Mouse (Mus musculus) kidney, embryonic 14.5 days (tissue): ENCODE measurements at regions not wholly inside any gene's neighbourhood (a gene's known extent, or its start where the extent isn't known, plus 50 kb on each side); places are given as distances from the start of the nearest gene placed in this dataset.

ENCODE experiments used
- ATAC-seq: fragments of 200-750 bp; cut with Nextera tagmentation; 2 replicates; pipeline ENCODE4 v1.8.0; 2017; ENCODE audit warnings: moderate number of reproducible peaks, mild to moderate bottlenecking, moderate TSS enrichment, moderate library complexity; ENCODE audit not compliant: low FRiP score, low TSS enrichment
- H3K27ac ChIP-seq: fragments of 300-500 bp; sonication (generic); 2 replicates; pipeline ENCODE4 v1.5.1; 2014; ENCODE audit warnings: low read depth, mild to moderate bottlenecking, low read length, moderate library complexity, mixed read lengths
- H3K27me3 ChIP-seq: fragments of 300-500 bp; sonication (generic); 2 replicates; pipeline ENCODE4 v1.6.1; 2014; ENCODE audit warnings: mild to moderate bottlenecking, low read length; ENCODE audit not compliant: control insufficient read depth, insufficient read depth
- H3K36me3 ChIP-seq: fragments of 300-500 bp; sonication (generic); 2 replicates; pipeline ENCODE4 v1.6.1; 2014; ENCODE audit warnings: low read length, mixed read lengths; ENCODE audit not compliant: control insufficient read depth, insufficient read depth
- H3K4me1 ChIP-seq: fragments of 300-500 bp; sonication (generic); 2 replicates; pipeline ENCODE4 v1.6.1; 2014; ENCODE audit warnings: low read length, mixed read lengths; ENCODE audit not compliant: control insufficient read depth, insufficient read depth
- H3K4me2 ChIP-seq: fragments of 300-500 bp; sonication (generic); replicated peaks from 2 replicates; pipeline ENCODE4 v1.6.1; 2014; ENCODE audit warnings: low read depth, mild to moderate bottlenecking, low read length
- H3K4me3 ChIP-seq: fragments of 300-500 bp; sonication (generic); 2 replicates; pipeline ENCODE4 v1.5.1; 2014; ENCODE audit warnings: mild to moderate bottlenecking, low read length
- H3K9ac ChIP-seq: fragments of 300-500 bp; sonication (generic); 2 replicates; pipeline ENCODE4 v1.6.1; 2014; ENCODE audit warnings: low read depth, mild to moderate bottlenecking, low read length, moderate library complexity
- H3K9me3 ChIP-seq: fragments of 300-500 bp; sonication (generic); 2 replicates; pipeline ENCODE4 v1.6.1; 2016; ENCODE audit warnings: low read length; ENCODE audit not compliant: control insufficient read depth
- WGBS: fragments of 180-500 bp; shearing (Covaris S2); extraction: QIAGEN DNeasy Blood & Tissue Kit; methylation state at CpG from one replicate; pipeline ENCODE4 v1.1.7; 2014; 5-methylcytosine and 5-hydroxymethylcytosine counted together

DNA sequence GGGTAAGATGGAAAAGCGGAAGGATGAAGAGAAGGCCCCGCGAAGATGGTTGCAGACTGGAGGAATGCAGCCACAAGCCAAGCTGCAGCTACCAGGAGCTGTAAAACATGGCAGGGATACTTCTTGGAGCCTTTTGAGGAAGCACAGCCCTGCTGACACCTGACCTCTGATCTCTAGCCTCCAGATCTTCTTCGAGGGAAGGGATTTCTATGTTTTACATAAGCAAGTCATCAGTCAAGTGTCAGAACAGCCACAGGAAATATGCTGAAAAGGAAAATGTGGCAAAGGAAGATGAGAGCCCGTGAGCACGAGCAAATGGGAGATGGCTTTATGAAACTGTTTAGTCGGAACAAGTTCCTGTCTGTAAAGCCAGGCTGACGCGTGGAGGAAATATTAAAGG, 219.1 kb downstream of the Tshz3 start:
- H3K9ac ChIP-seq: no peak overlapping the region
- H3K4me2 ChIP-seq: no peak overlapping the region
- no peaks in the 10 kb centered on the region for H3K4me1 ChIP-seq
- H3K36me3 ChIP-seq: no peaks in the 10 kb centered on the region
- no peaks in the 10 kb centered on the region for H3K9me3 ChIP-seq
- no peak overlapping the region for H3K27ac ChIP-seq
- no peak overlapping the region for H3K4me3 ChIP-seq
- no peaks in the 10 kb centered on the region for H3K27me3 ChIP-seq
- 65% methylated on average over 9 of the region's 9 CpGs for WGBS
- no peak for ATAC-seq

DNA sequence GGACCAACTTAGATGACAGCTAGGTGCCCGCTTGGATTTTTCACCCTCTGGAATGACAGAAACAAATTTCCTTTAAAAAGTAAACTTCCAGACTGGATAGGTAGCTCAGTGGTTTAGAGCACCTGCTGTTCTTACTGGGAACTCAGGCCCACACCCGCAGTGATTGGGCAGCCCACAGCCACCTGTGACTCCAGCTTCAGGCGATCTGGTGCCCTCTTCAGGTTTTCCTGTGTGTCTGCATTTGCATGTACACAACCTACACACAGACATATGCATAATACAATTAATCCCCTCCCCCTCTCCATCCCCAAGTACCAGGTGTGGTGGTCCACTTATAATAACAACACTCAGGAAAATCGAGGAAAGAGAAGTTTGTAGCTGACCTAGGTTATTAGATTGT, 221.5 kb downstream of the Tshz3 start:
- no peaks in the 10 kb centered on the region for H3K27me3 ChIP-seq
- H3K27ac ChIP-seq: no peak overlapping the region
- H3K36me3 ChIP-seq: no peaks in the 10 kb centered on the region
- no peak overlapping the region for H3K9ac ChIP-seq
- H3K4me3 ChIP-seq: no peak overlapping the region
- H3K4me1 ChIP-seq: no peaks in the 10 kb centered on the region
- ATAC-seq: no peak
- no peak overlapping the region for H3K4me2 ChIP-seq
- H3K9me3 ChIP-seq: no peaks in the 10 kb centered on the region
- WGBS: 76% methylated on average over 4 of the region's 4 CpGs

DNA sequence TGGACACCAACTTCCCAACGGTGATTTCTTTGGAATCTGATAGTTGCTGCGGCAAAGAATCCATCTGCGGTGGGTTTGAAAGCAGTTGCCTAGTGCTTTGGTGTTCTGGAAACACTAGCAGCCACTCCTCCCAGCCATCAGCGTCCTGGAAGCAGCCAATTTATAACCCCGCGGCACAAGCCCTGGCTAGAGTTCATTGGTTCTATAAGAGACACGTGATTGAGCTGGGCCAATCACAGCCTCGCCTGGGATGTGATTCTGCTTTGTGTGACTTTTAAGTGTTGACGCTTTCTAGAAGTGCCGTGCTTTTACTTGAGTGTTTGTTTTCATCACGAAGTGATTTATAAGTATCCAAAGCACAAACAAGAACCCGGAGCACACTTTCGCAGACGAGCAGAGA, 223.1 kb downstream of the Tshz3 start:
- H3K4me2 ChIP-seq: no peak overlapping the region
- H3K9ac ChIP-seq: no peak overlapping the region
- no peak overlapping the region for H3K27ac ChIP-seq
- 59% methylated on average over 14 of the region's 14 CpGs for WGBS
- no peaks in the 10 kb centered on the region for H3K36me3 ChIP-seq
- peak; percentile 60; the same call in 1 of the 2 replicates for ATAC-seq
- no peaks in the 10 kb centered on the region for H3K9me3 ChIP-seq
- no peaks in the 10 kb centered on the region for H3K4me1 ChIP-seq
- no peak overlapping the region for H3K4me3 ChIP-seq
- H3K27me3 ChIP-seq: no peaks in the 10 kb centered on the region

GRCm38 (mm10) chr7:36933490-36933889, 235.6 kb downstream of the Tshz3 start:
- H3K27ac ChIP-seq: no peak overlapping the region
- no peak for ATAC-seq
- no peak overlapping the region for H3K4me2 ChIP-seq
- WGBS: 75% methylated on average over 3 of the region's 4 CpGs
- no peaks in the 10 kb centered on the region for H3K27me3 ChIP-seq
- H3K36me3 ChIP-seq: no peaks in the 10 kb centered on the region
- no peak overlapping the region for H3K4me3 ChIP-seq
- H3K9ac ChIP-seq: no peak overlapping the region
- H3K4me1 ChIP-seq: peaks cover 7% of the 10 kb centered on the region
- H3K9me3 ChIP-seq: no peaks in the 10 kb centered on the region

- H3K27ac ChIP-seq: no peak overlapping the region
- ATAC-seq: no peak
Observed at GRCm38 (mm10) chr7:36934792-36935555, 237.1 kb downstream of the Tshz3 start.

GRCm38 (mm10) chr7:36940611-36941010, 242.7 kb downstream of the Tshz3 start:
- no peak overlapping the region for H3K27ac ChIP-seq
- H3K27me3 ChIP-seq: no peaks in the 10 kb centered on the region
- ATAC-seq: no peak
- H3K4me1 ChIP-seq: no peaks in the 10 kb centered on the region
- no peak overlapping the region for H3K9ac ChIP-seq
- H3K9me3 ChIP-seq: no peaks in the 10 kb centered on the region
- no peak overlapping the region for H3K4me3 ChIP-seq
- 53% methylated on average over 10 of the region's 10 CpGs for WGBS
- H3K4me2 ChIP-seq: no peak overlapping the region
- H3K36me3 ChIP-seq: no peaks in the 10 kb centered on the region

More at GRCm38 (mm10) chr7:36934792-36935555, 237.1 kb downstream of the Tshz3 start:
- no peaks in the 10 kb centered on the region for H3K27me3 ChIP-seq
- H3K36me3 ChIP-seq: no peaks in the 10 kb centered on the region
- no peak overlapping the region for H3K4me3 ChIP-seq
- no peaks in the 10 kb centered on the region for H3K4me1 ChIP-seq
- no peak overlapping the region for H3K4me2 ChIP-seq
- H3K9ac ChIP-seq: no peak overlapping the region
- 79% methylated on average over 21 of the region's 21 CpGs for WGBS
- no peaks in the 10 kb centered on the region for H3K9me3 ChIP-seq

DNA sequence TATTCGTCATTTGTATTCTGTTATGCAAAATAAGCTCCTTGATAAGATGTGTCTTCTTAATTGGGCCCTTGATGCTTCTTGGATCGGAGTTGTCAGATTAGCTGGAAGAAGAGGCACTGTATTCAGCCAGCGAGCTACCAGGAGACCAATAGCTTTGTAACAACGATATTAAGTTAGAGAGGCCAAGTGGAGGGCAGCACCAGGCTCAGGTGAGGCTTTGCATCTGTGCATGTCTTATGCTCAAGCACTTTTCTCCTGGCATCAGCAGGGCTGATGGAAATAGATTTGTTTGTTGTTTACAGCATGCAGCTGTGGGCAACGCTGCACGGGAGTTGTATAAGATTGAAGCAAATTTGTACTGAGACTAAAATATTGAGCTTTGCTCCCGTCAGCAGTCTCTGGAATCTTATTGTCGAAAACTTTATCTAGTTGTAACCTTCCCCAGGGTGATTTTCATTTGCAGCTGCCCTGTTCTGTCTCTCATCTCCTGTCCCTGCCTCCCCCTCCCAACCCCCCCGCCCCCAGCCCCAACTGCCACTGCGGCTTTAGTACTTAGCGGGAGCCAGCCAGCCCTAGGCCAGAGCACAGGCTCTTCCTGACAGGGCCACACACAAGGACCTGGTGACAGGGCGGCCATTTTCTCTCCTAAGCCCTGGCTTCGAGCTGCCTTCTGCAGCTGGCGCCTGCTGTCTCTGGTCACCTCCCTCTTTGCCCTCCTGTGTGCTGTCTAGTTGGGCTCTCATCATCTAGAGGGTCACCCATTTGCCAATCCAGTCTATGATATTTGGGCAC, 247.3 kb downstream of the Tshz3 start:
- Histone ChIP-seq H3K4me3 (no peak overlapping the region), H3K36me3 (no peaks in the 10 kb centered on the region), H3K4me2 (no peak overlapping the region), H3K4me1 (no peaks in the 10 kb centered on the region), H3K9ac (no peak overlapping the region), H3K27ac (no peak overlapping the region), H3K9me3 (no peaks in the 10 kb centered on the region), H3K27me3 (no peaks in the 10 kb centered on the region)
- WGBS: 74% methylated on average over 14 of the region's 14 CpGs
- no peak for ATAC-seq

GRCm38 (mm10) chr7:36949511-36949910, 251.6 kb downstream of the Tshz3 start:
- no peak overlapping the region for H3K27ac ChIP-seq
- H3K36me3 ChIP-seq: no peaks in the 10 kb centered on the region
- H3K4me2 ChIP-seq: no peak overlapping the region
- no peak overlapping the region for H3K9ac ChIP-seq
- no peaks in the 10 kb centered on the region for H3K27me3 ChIP-seq
- 68% methylated on average over 10 of the region's 10 CpGs for WGBS
- H3K9me3 ChIP-seq: no peaks in the 10 kb centered on the region
- H3K4me1 ChIP-seq: no peaks in the 10 kb centered on the region
- no peak overlapping the region for H3K4me3 ChIP-seq
- no peak for ATAC-seq

- no peak overlapping the region for H3K4me2 ChIP-seq
- no peak for ATAC-seq
- H3K9me3 ChIP-seq: peaks cover 7% of the 10 kb centered on the region; the same call in 1 of the 2 replicates
- H3K27me3 ChIP-seq: no peaks in the 10 kb centered on the region
- H3K9ac ChIP-seq: no peak overlapping the region
- H3K4me3 ChIP-seq: no peak overlapping the region
- H3K4me1 ChIP-seq: no peaks in the 10 kb centered on the region
- no peaks in the 10 kb centered on the region for H3K36me3 ChIP-seq
- no peak overlapping the region for H3K27ac ChIP-seq
- WGBS: 67% methylated on average over 3 of the region's 3 CpGs
Observed at GRCm38 (mm10) chr7:36955376-36955775, 257.5 kb downstream of the Tshz3 start.
